Mouse (Mus musculus) adrenal gland, postnatal 14 days (tissue): Measurements from ENCODE around the gene Kdm2b. TPM values are rescaled to one million over a fixed set of nuclear protein-coding genes. Genes with fewer than 3 reads are reported as not detected.
A peak's percentile ranks its signal among the peaks of the same experiment; 100 is the strongest.
"Not testable (repeated sequence)": the region's sequence is repeated elsewhere in the genome, so short reads cannot be mapped to it uniquely, and the experiment has no call there.

Experiments
- DNase-seq: peaks from one replicate; pipeline ENCODE4 v3.0.0; 2021; ENCODE audit warnings: mixed read lengths
- total RNA-seq: library from RNA; stranded (reverse); gene quantifications from 2 replicates; pipeline ENCODE4 v1.2.3, GENCODE M21; 2021

Gene Kdm2b
- total RNA-seq, 1 experiment from 2014 or later = 20.5 TPM

GRCm38 (mm10) chr5:122974701-122975100 is 14.9 kb downstream of the Kdm2b start:
- not testable (repeated sequence) for DNase-seq

DNA sequence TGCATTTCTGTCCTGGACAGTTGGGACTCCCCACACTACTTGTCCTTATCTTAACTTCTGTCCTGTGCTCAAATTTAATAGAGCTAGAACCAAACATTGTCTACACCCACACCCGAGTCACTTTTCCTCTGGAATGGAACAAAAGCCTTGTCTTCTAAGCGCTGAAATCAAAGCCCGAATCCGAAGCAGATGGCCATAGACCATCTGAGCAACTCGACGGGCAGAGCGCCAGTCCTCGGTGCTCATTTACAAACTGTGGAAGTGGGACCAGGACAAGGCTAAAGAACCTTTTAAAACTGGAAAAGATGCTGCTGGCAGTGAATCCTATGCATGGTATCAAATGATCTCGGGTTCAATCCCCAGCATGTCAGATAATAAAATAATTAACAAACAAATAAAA is 17.5 kb downstream of the Kdm2b start:
- DNase-seq = no peak

GRCm38 (mm10) chr5:122971438-122971837 is 18.2 kb downstream of the Kdm2b start:
- no peak for DNase-seq

- no peak for DNase-seq
Measured at GRCm38 (mm10) chr5:122970056-122970455, 19.6 kb downstream of the Kdm2b start.

DNA sequence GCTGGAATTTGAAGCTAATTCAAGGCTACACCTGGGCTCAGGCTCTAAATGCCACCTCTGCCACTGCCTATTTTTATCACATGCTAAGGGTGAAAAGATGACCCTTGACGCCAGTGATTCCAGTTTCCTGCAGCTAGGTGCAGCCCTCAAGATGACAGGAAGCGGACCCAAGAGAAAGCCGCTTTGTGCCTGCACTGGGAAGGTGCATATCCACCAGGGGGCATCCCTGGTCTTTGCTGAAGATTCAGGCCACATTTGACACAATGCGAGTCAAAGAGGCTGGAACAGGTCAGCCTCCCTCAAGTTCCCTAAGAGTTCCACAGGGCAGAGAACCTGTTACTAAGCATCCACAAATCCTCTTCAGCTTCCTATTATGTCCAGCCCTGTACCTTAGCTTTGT is 21.3 kb downstream of the Kdm2b start:
- DNase-seq = peak; percentile 88

GRCm38 (mm10) chr5:122965427-122965826 is 24.2 kb downstream of the Kdm2b start:
- no peak for DNase-seq

DNA sequence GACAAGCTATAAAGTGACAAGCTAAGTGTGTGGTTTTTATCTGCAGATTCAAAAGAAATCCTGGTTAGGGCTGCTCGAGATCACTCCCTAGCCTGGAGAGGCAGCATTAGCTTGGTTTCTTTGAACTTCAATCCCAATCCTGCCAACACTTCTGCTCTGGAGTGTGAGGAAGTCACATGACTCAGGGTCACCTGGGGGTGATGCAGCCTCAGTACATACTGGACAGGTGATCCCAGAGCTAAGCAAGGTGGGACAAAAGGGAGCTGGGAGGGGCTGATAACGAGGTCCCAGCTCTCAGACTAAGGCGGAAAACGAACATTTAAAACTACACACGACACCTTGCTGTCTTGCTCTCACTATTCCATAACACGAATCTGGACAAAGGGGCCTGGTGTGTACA is 24.8 kb downstream of the Kdm2b start:
- no peak for DNase-seq

DNA sequence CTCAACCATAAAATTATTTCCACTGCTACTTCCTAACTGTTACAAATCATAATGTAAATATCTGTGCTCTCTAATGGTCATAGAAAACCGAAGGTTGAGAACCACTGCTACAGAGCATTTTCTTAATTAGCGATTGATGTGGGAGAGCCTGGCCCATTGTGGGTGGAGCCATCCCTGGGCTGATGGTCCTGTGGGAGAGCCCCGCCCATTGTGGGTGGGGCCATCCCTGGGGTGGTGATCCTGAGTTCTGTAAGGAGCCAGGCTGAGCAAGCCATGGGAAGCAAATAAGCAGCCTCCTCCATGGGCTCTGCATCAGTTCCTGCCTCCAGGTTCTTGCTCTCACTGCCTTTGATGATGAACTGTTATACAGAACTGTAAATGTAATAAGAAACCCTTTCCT is 27.7 kb downstream of the Kdm2b start:
- peak; percentile 35 for DNase-seq

GRCm38 (mm10) chr5:122959391-122959790 is 30.2 kb downstream of the Kdm2b start:
- no peak for DNase-seq

DNA sequence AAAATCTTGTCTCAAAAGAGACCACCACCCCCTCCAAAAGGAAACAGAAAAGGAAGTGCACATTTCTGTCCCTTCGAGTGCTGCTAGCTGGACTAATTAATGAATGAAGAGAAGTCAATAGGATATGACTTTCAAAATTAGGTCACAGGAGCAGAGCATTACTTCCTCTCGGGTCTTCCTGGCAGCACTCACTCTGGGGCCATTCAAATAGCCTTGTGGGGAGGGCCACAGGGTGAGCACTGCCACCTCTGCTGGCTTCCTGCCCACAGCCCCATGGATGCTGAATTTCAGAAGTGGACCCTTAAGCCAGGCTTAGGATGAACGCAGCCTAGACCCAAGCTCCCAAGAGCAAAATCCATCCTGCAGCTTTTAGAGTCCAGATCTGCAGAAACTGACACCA is 33.6 kb downstream of the Kdm2b start:
- no peak for DNase-seq

DNA sequence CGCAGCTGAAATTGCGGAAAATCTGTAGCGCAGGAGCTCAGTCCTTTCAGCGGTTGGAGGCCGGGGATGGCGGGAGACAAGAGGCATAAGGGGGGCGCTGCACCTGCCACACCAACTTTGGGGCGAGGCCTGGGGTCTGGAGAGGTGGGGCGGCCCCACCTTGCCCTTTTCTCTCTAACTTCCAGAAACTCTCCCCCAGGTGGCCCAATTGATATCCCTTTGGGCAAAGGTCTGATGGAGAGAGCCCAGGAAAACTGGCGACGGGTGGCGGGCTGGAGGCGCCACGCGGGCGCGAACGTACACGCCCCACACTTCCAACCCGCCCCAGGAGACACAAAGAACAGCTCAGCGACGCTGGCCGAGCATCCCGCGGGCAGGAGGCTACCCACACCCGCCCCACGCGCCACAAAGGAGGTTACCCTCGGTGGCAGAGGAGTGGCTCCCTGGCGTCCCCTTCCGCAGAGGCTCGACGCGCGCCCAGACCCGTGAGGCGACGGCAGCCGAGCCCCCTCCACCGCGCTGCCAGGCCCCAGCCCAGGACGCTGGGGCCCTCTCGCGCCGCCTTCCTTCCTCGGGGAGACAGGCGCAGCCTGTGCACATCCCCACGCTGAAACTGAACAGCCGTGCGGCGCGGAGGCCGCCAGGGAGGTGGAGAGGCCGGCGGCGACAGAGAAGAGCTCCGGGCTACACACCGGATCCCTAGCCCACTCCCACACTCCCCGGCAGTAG is 37.5 kb downstream of the Kdm2b start:
- peak; percentile 45 for DNase-seq

DNA sequence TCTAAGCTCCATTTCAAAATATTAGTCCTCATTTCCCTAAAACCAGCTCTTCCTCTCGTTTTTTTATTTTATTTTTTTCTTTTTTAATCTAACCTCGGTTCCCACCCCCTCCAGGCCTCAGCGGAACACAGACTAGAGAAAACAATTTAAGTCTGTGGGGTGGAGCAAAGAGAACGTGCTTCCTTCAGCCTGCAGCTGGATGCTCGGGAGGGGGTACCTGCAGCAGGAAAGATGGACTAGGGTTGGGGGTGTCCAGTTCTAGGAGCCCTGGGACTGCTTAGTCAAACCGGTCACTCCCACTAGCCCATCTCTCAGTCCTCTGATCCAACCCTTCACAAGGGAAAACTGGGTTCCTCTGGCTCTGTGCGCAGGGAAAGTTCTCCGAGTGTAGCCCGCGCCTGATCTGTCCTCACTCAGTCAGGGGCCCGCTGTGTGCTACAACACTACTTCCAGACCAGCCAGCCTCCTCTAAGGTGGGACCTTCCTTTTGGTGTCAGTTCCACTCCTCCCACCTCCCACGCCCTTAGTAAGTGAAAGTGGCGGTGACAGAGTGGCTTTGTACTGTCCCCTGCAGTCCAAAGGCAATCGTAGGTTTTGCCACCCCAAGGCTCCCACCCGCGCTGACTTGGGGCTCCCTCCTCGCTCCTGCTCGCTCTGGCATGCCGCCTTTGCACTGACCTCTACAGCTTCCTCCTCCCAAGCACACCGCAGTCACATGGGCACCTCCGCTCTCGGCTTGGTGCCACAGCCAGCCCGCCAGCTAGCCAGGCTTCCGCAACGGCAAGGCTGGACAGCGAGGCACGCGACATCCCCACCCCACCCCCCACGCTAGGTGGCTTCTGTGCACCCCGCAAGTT is 38.3 kb downstream of the Kdm2b start:
- peak; percentile 81 for DNase-seq

DNA sequence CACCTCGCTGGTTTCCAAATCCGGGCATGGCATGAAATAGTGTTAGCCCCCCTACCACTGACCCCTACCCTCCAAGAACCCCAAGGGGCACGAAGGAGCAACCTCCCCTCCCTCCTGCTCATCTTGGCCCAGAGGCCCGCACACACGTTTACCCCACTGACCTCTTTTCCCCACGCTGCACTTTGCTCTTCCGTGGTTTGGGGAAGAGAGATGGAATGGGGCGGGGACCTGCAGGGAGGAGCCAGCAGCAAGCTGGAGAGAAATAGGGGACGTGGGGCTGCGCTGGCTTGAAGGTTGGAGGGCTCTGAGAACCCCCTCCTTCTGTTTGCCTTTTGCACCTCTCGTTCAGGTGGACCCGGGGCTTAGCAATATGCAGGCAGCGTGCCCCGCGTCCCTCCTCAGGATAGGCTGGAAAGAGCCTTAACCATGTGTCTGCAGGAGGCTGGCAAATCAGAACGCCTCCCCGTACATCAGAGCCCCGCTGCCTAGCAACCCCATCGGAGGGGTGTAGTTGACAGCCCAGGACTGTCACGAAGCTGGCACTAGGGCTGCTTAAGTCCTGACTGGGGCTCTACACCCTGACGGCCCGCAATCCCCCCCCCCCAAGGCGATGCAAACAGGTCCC is 39.2 kb downstream of the Kdm2b start:
- peak; percentile 66 for DNase-seq

DNA sequence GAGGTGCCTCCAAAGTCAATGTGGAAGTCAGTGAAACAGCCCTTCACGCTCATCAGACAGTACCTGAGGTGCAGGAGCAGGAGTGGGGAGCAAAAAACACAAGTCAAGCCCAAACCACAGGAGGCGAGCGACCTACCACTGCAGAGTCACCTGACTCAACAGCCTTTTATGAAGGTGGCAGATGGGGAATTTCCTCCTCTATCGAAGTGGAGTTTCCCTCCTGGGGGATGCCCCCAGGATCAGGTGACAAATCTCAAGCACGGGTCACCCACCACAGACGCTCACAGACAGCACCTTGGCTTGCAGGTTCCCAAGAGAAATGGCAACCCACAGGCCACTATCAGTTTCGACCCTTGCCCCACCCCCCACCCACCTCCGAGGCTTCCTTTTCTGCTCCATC is 40.5 kb downstream of the Kdm2b start:
- DNase-seq = no peak

GRCm38 (mm10) chr5:122947534-122947933 is 42.1 kb downstream of the Kdm2b start:
- DNase-seq = no peak

- peak; percentile 43 for DNase-seq
Measured at GRCm38 (mm10) chr5:122938676-122939075, 50.9 kb downstream of the Kdm2b start.

GRCm38 (mm10) chr5:122937958-122938540 is 51.6 kb downstream of the Kdm2b start:
- no peak for DNase-seq

GRCm38 (mm10) chr5:122937031-122937430 is 52.6 kb downstream of the Kdm2b start:
- DNase-seq = no peak

GRCm38 (mm10) chr5:122935810-122936209 is 53.8 kb downstream of the Kdm2b start:
- no peak for DNase-seq

DNA sequence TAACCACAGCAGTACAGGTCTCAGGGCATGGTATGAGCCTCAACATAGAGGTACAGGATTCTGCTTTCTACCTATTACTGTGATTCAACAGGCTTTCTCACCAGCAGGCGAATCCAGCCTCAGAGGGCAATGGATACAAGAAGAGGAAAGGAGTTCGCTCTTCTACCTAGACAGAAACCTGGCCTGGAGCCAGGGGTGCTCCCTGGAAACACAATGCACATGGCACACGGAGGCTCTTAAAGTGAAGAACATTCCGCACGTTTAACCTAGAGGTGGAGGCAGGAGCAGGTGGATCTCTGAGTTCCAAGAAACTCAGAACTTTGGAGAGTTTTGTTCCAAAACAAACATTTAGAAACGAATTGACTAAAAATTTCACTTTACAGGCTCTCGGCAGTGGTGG is 58.6 kb downstream of the Kdm2b start:
- DNase-seq = no peak

- no peak for DNase-seq
Measured at GRCm38 (mm10) chr5:122928293-122928692, 61.3 kb downstream of the Kdm2b start.

- DNase-seq = no peak
Measured at GRCm38 (mm10) chr5:122927703-122928102, 61.9 kb downstream of the Kdm2b start.

- no peak for DNase-seq
Measured at GRCm38 (mm10) chr5:122927092-122927491, 62.5 kb downstream of the Kdm2b start.
